Mouse (Mus musculus) limb, embryonic 11.5 days (tissue): ENCODE measurements around the gene Pdia6. TPM values are rescaled to one million over a fixed set of nuclear protein-coding genes. Genes with fewer than 3 reads are reported as not detected.

Experiments used
- ATAC-seq: fragments of 200-750 bp; cut with Nextera tagmentation; 2 replicates; pipeline ENCODE4 v1.8.0; 2017; ENCODE audit warnings: low read depth; ENCODE audit not compliant: insufficient number of reproducible peaks, low FRiP score, low TSS enrichment
- DNase-seq: peaks from one replicate; pipeline ENCODE4 v3.0.0-alpha.2; 2015; ENCODE audit warnings: low spot score
- H3K27ac ChIP-seq: fragments of 300-500 bp; sonication (generic); replicated peaks from 2 replicates; pipeline ENCODE4 v1.5.1; 2014; ENCODE audit warnings: low read depth, mild to moderate bottlenecking, low read length
- H3K27me3 ChIP-seq: fragments of 300-500 bp; sonication (generic); 2 replicates; pipeline ENCODE4 v1.6.1; 2014; ENCODE audit warnings: mild to moderate bottlenecking, low read length, mixed read lengths; ENCODE audit not compliant: control insufficient read depth, insufficient read depth
- H3K36me3 ChIP-seq: fragments of 300-500 bp; sonication (generic); 2 replicates; pipeline ENCODE4 v1.6.1; 2014; ENCODE audit warnings: mild to moderate bottlenecking, low read length, moderate library complexity, mixed read lengths; ENCODE audit not compliant: control insufficient read depth, insufficient read depth
- H3K4me1 ChIP-seq: fragments of 300-500 bp; sonication (generic); 2 replicates; pipeline ENCODE4 v1.6.1; 2014; ENCODE audit warnings: low read length, mixed read lengths; ENCODE audit not compliant: control insufficient read depth, insufficient read depth
- H3K4me2 ChIP-seq: fragments of 300-500 bp; sonication (generic); 2 replicates; pipeline ENCODE4 v1.6.1; 2014; ENCODE audit warnings: low read depth, mild to moderate bottlenecking, moderate library complexity; ENCODE audit not compliant: severe bottlenecking
- H3K4me3 ChIP-seq: fragments of 300-500 bp; sonication (generic); 2 replicates; pipeline ENCODE4 v1.5.1; 2014; ENCODE audit warnings: low read depth, low read length
- H3K9ac ChIP-seq: fragments of 300-500 bp; sonication (generic); 2 replicates; pipeline ENCODE4 v1.6.1; 2014; ENCODE audit warnings: mild to moderate bottlenecking, low read length
- H3K9me3 ChIP-seq: fragments of 300-500 bp; sonication (generic); 2 replicates; pipeline ENCODE4 v1.6.1; 2016; ENCODE audit warnings: low read length; ENCODE audit not compliant: control insufficient read depth
- WGBS: fragments of 180-500 bp; shearing (Covaris S2); extraction: QIAGEN DNeasy Blood & Tissue Kit; methylation state at CpG from one replicate; pipeline ENCODE4 v1.1.7; 2014; 5-methylcytosine and 5-hydroxymethylcytosine counted together
- polyA plus RNA-seq: library from polyadenylated mRNA; unstranded; fragments of >200 nt; fragmentation: Nextera tagmentation; extraction: Ambion mirVana; gene quantifications from 2 replicates; pipeline ENCODE4 v1.2.1, GENCODE M21; 2014

Pdia6 gene
- polyA plus RNA-seq, 1 experiment from 2014 or later: 604 TPM

DNA sequence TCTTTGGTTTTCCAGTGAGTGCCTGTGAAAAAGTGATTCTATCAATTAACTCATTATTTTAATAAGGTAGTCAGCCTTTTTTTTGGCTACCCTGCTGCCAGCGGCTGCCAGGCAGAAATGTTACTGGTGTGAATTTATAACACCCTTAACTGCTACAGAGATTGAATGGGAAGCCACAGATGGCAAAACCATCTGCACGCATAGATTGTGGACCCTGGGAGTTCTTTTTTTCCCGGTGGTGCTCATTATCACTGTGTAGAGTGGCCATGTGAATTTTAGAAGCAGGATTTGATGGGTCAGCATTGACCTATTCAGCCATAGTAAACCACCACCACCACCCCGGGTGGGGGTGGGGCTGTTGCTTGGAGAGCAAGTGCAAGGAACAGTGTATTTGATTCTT lies 971 bp downstream of the Pdia6 start:
- WGBS: 17% methylated on average over 4 of the region's 4 CpGs
- H3K9ac ChIP-seq: peak overlapping the region; percentile 93
- peaks cover 13% of the 10 kb centered on the region for H3K4me1 ChIP-seq
- H3K27ac ChIP-seq: no peak overlapping the region
- no peaks in the 10 kb centered on the region for H3K9me3 ChIP-seq
- peak overlapping the region; percentile 62 for H3K4me2 ChIP-seq
- H3K36me3 ChIP-seq: peaks cover 25% of the 10 kb centered on the region; the same call in 1 of the 2 replicates
- no peaks in the 10 kb centered on the region for H3K27me3 ChIP-seq
- DNase-seq (no peak), ATAC-seq (no peak)
- peak overlapping the region; percentile 94 for H3K4me3 ChIP-seq

DNA sequence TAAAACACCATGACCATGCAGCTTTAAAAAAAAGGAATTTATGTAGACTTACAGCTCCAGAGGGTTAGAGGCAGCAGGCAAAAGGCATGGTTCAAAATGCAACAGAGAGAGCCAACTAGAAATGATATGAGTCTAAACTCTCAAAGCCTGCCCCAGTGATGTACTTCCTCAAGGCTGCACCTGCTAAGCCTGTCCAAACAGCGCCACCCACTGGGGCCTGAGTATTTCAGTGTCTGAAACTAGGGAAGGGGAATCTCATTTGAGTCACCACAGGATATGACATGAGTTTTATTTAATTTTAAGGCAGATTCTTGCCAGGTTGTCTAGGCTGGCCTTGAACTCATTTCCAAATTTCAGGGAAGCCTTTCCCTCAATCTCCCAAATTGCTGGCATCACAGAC lies 4.9 kb downstream of the Pdia6 start:
- Histone ChIP-seq H3K4me2 (no peak overlapping the region), H3K9ac (no peak overlapping the region), H3K36me3 (peaks cover 37% of the 10 kb centered on the region; the same call in 1 of the 2 replicates), H3K4me1 (peaks cover 10% of the 10 kb centered on the region), H3K27me3 (no peaks in the 10 kb centered on the region), H3K27ac (no peak overlapping the region), H3K4me3 (no peak overlapping the region), H3K9me3 (no peaks in the 10 kb centered on the region)
- DNase-seq (no peak), ATAC-seq (no peak)
- WGBS: 76% methylated on average over 1 of the region's 1 CpGs

DNA sequence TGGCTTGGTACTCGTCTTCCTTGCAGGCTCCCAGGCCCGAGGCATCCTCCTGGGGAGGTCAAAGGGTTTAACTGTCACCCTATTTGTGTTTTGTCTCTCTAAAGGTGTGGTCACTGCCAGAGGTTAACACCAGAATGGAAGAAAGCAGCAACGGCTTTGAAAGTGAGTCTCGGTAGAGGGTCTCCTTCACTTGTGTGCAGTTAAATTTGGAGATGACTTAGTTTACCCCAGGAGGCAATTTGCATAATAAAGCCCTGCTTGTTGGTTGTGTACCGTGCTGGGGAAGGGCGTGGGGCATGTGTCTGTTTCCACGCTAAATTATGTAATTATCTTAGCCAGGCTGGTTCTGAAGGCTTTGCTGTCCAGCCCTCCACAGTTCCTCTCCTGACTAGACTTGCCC lies 7.5 kb downstream of the Pdia6 start:
- no peaks in the 10 kb centered on the region for H3K27me3 ChIP-seq

DNA sequence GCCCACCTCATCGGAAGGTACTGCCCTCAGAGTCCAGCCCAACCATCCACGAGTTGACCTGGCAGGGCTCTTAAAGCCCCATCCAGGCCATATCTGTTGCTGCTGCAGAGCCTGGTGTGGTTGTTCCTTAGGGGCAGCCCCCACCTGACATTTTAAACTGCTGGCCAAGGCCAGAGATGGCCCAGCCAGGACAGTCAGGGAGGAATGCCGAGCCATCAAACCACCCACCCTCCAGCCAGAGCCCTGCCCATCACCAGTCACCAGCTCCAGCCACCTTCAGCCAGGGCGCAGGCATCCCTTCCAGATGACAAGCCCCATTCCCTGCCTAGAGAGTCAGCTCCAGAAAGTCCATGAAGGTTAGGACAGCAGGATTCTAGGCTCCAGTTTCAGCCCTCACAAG lies 22.2 kb downstream of the Pdia6 start:
- Histone ChIP-seq H3K4me3 (no peak overlapping the region), H3K9ac (no peak overlapping the region), H3K4me2 (no peak overlapping the region), H3K4me1 (no peaks in the 10 kb centered on the region), H3K27ac (no peak overlapping the region), H3K9me3 (no peaks in the 10 kb centered on the region), H3K27me3 (no peaks in the 10 kb centered on the region), H3K36me3 (peaks cover 8% of the 10 kb centered on the region)
- 76% methylated on average over 4 of the region's 4 CpGs for WGBS
- ATAC-seq: no peak
- DNase-seq: no peak

More for the DNA sequence above, 7.5 kb downstream of the Pdia6 start:
- H3K27ac ChIP-seq: no peak overlapping the region
- WGBS: 86% methylated on average over 7 of the region's 7 CpGs
- H3K36me3 ChIP-seq: peaks cover 49% of the 10 kb centered on the region
- no peak for ATAC-seq
- DNase-seq: no peak
- H3K9ac ChIP-seq: no peak overlapping the region
- no peak overlapping the region for H3K4me3 ChIP-seq
- H3K4me2 ChIP-seq: no peak overlapping the region
- H3K9me3 ChIP-seq: no peaks in the 10 kb centered on the region
- H3K4me1 ChIP-seq: 0 out of 2 replicates have a peak, but pooled peaks cover 1% of the 10 kb centered on the region

DNA sequence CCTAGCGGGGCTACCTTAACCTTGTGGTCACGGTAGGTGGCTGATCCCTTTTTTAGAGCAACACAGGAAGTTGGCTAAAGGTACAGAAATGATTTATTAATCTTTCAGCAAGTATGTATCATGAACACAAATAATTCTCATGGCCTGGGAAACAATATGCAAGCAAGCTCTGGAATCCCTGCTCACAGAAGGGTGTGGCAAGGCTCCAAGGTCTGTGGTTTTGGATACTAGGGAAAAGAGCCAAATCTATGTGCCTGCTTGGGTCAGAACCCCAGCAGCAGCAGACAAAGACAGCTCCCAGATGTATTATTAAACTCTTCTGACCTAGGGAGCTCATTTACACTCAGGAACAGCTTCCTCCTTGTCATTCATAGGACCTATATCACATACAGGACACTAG lies 22.7 kb downstream of the Pdia6 start:
- no peak overlapping the region for H3K4me2 ChIP-seq
- no peaks in the 10 kb centered on the region for H3K9me3 ChIP-seq
- H3K4me3 ChIP-seq: no peak overlapping the region
- peaks cover 3% of the 10 kb centered on the region for H3K36me3 ChIP-seq
- no peak for ATAC-seq
- 75% methylated on average over 2 of the region's 2 CpGs for WGBS
- H3K9ac ChIP-seq: no peak overlapping the region
- DNase-seq: no peak
- no peaks in the 10 kb centered on the region for H3K4me1 ChIP-seq
- H3K27ac ChIP-seq: no peak overlapping the region
- H3K27me3 ChIP-seq: no peaks in the 10 kb centered on the region

DNA sequence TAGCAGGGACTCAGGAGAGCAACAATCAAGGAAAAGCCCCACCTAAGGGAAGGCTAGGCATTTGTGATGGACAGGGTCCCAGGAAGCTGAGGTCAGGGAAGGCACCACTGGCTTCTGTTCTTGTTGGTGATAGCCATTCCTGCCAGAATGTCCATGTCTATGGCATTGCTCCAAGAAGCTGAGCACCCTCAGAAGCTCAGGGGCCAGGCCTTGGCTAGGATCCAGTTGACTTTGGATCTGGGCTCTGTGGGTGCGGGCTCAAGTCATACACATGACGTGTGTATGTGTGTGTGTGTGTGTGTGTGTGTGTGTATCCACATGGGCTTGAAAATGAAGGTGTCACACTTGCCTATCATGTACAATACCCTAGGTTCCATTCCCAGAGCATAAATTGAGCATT lies 23.6 kb downstream of the Pdia6 start:
- H3K4me3 ChIP-seq: no peak overlapping the region
- H3K9ac ChIP-seq: no peak overlapping the region
- H3K27me3 ChIP-seq: no peaks in the 10 kb centered on the region
- 98% methylated on average over 2 of the region's 2 CpGs for WGBS
- H3K4me1 ChIP-seq: no peaks in the 10 kb centered on the region
- H3K36me3 ChIP-seq: peaks cover 3% of the 10 kb centered on the region
- ATAC-seq (no peak), DNase-seq (no peak)
- no peak overlapping the region for H3K27ac ChIP-seq
- H3K9me3 ChIP-seq: no peaks in the 10 kb centered on the region
- no peak overlapping the region for H3K4me2 ChIP-seq

DNA sequence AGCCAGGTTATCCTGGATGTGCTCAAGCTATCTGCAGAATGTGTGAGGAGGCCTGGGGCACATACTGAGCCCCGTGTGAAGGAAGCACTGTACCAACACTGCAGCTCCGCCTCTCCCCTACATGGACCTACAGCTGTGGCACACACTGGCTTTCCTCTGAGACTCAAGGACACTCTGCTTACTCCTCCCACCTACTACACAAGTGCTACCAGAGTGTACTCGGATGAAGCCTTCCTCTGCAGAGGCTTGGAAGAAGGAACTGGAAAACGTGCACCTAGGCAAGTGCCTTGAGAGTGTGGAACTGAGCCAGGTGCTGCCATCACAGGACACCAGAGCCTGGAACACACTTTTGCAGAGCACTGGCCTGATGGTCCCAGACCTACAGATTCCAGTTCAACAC lies 24.2 kb downstream of the Pdia6 start:
- ATAC-seq (no peak), DNase-seq (no peak)
- Histone ChIP-seq H3K36me3 (no peaks in the 10 kb centered on the region), H3K9me3 (no peaks in the 10 kb centered on the region), H3K4me2 (no peak overlapping the region), H3K27ac (no peak overlapping the region), H3K4me1 (no peaks in the 10 kb centered on the region), H3K9ac (no peak overlapping the region), H3K27me3 (no peaks in the 10 kb centered on the region), H3K4me3 (no peak overlapping the region)
- 64% methylated on average over 4 of the region's 4 CpGs for WGBS

DNA sequence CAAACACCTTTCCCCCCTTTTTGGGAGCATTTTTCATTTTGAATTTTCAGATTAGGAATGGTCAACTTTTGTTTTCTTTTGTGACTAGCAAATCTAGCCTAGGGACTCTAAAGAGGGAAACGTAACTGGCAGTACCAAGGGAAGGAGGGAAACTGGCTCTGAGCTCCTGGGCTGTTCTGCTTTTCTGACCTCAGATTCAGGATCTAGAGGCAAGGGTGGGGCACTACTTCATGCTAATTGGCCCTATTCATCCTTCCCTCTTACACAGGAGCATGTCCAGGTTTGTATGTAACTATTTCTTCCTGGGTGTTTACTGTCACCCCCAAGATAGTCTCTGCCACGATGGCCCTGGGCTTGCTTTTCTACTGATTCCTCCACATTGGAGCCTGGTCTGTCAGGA lies 30.6 kb downstream of the Pdia6 start:
- Histone ChIP-seq H3K9me3 (no peaks in the 10 kb centered on the region), H3K27me3 (no peaks in the 10 kb centered on the region), H3K4me2 (no peak overlapping the region), H3K27ac (no peak overlapping the region), H3K36me3 (no peaks in the 10 kb centered on the region), H3K4me1 (no peaks in the 10 kb centered on the region), H3K4me3 (no peak overlapping the region), H3K9ac (no peak overlapping the region)
- DNase-seq: no peak
- ATAC-seq: no peak
- 66% methylated on average over 2 of the region's 2 CpGs for WGBS

DNA sequence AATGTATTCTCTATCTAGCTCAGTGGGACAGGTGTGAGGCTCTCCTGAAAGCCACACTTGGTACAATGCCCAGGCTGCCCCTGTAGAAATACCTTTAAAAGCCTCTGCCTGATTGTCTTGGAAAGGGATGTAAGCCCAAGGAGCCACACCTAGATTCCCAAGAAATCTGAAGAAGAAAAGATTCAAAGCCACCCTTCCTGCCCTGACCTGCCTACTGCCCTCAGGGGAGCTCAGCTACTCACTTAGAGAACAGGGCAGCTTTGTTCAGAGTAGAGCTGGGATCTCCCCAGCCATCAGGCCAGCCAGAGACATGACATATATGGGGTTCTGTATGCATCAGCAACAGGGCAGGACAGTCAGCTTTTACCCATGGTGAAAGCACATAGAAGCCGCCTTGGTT lies 33.6 kb downstream of the Pdia6 start:
- DNase-seq (no peak), ATAC-seq (no peak)
- Histone ChIP-seq H3K9ac (no peak overlapping the region), H3K4me2 (no peak overlapping the region), H3K4me3 (no peak overlapping the region), H3K27me3 (no peaks in the 10 kb centered on the region), H3K27ac (no peak overlapping the region), H3K36me3 (no peaks in the 10 kb centered on the region), H3K9me3 (no peaks in the 10 kb centered on the region), H3K4me1 (no peaks in the 10 kb centered on the region)
- 93% methylated on average over 1 of the region's 1 CpGs for WGBS
